Mouse (Mus musculus) adrenal gland, adult 18-20 months (tissue): Measurements from ENCODE around the gene Ppox. TPM values are rescaled to one million over a fixed set of nuclear protein-coding genes. Genes with fewer than 3 reads are reported as not detected.
"Not testable (repeated sequence)": the region's sequence is repeated elsewhere in the genome, so short reads cannot be mapped to it uniquely, and the experiment has no call there.

Experiments used
- DNase-seq, 2 experiments: peaks; one replicate each; pipeline ENCODE4 v3.0.0; 2021 to 2022; ENCODE audit warnings: low spot score in 2 of 2
- total RNA-seq, 2 experiments: library from RNA; stranded (reverse); gene quantifications; 1 replicate in 1 of 2; 2 replicates in 1 of 2; pipeline ENCODE4 v1.2.3; 2021

Gene Ppox
- total RNA-seq, 2 experiments from 2014 or later, result 39.4 to 43.1 TPM

GRCm38 (mm10) chr1:171246709-171247452 is 34.1 kb downstream of the Ppox start:
- DNase-seq, result peak; percentile 97

- no peak for DNase-seq
Measured at GRCm38 (mm10) chr1:171245353-171245752, 35.6 kb downstream of the Ppox start.

GRCm38 (mm10) chr1:171241952-171242351 is 39.0 kb downstream of the Ppox start:
- DNase-seq, result not testable (repeated sequence)

GRCm38 (mm10) chr1:171240911-171241310 is 40.1 kb downstream of the Ppox start:
- no peak for DNase-seq

GRCm38 (mm10) chr1:171239992-171240744 is 40.8 kb downstream of the Ppox start:
- DNase-seq, result peak; percentile 53 to 57

GRCm38 (mm10) chr1:171238463-171238862 is 42.5 kb downstream of the Ppox start:
- peak; percentile 70 to 71 for DNase-seq

GRCm38 (mm10) chr1:171237438-171237837 is 43.5 kb downstream of the Ppox start:
- DNase-seq, result no peak

GRCm38 (mm10) chr1:171235791-171236190 is 45.2 kb downstream of the Ppox start:
- DNase-seq, result no peak

- DNase-seq, result no peak
Measured at GRCm38 (mm10) chr1:171234538-171234937, 46.4 kb downstream of the Ppox start.

- no peak for DNase-seq
Measured at GRCm38 (mm10) chr1:171234126-171234525, 46.9 kb downstream of the Ppox start, which contains the start of gene Fcer1g. Gene Fcer1g, minus strand, starts transcription at chr1:171234365.

GRCm38 (mm10) chr1:171232800-171233730 is 47.9 kb downstream of the Ppox start:
- no peak for DNase-seq

GRCm38 (mm10) chr1:171232348-171232747 is 48.6 kb downstream of the Ppox start:
- no peak for DNase-seq

- DNase-seq, result no peak
Measured at GRCm38 (mm10) chr1:171231844-171232243, 49.1 kb downstream of the Ppox start.

GRCm38 (mm10) chr1:171230215-171230614 is 50.8 kb downstream of the Ppox start:
- no peak for DNase-seq

GRCm38 (mm10) chr1:171229750-171230149 is 51.2 kb downstream of the Ppox start:
- DNase-seq, result no peak

- peak in 1 of 2 experiments; percentile 24 for DNase-seq
Measured at GRCm38 (mm10) chr1:171227879-171228278, 53.1 kb downstream of the Ppox start.

GRCm38 (mm10) chr1:171226780-171227179 is 54.2 kb downstream of the Ppox start:
- DNase-seq, result peak in 1 of 2 experiments; percentile 1
